Mouse (Mus musculus) urinary bladder, postnatal 14 days (tissue): ENCODE data around the gene A730049H05Rik.

Source experiments
- DNase-seq: peaks from one replicate; pipeline ENCODE4 v3.0.0; 2021; ENCODE audit warnings: low spot score

A730049H05Rik gene

GRCm38 (mm10) chr6:92882446-92882845, 66.2 kb downstream of the A730049H05Rik start:
- DNase-seq, result no peak

GRCm38 (mm10) chr6:92883131-92883900, 67.0 kb downstream of the A730049H05Rik start:
- no peak for DNase-seq

- no peak for DNase-seq
These were observed 75.3 kb downstream of the A730049H05Rik start for GRCm38 (mm10) chr6:92891535-92891934.
